Mouse (Mus musculus): ENCODE results near the gene Mfsd4a.
A peak's percentile ranks its signal among the peaks of the same experiment; 100 is the strongest.

Mfsd4a gene

DNA sequence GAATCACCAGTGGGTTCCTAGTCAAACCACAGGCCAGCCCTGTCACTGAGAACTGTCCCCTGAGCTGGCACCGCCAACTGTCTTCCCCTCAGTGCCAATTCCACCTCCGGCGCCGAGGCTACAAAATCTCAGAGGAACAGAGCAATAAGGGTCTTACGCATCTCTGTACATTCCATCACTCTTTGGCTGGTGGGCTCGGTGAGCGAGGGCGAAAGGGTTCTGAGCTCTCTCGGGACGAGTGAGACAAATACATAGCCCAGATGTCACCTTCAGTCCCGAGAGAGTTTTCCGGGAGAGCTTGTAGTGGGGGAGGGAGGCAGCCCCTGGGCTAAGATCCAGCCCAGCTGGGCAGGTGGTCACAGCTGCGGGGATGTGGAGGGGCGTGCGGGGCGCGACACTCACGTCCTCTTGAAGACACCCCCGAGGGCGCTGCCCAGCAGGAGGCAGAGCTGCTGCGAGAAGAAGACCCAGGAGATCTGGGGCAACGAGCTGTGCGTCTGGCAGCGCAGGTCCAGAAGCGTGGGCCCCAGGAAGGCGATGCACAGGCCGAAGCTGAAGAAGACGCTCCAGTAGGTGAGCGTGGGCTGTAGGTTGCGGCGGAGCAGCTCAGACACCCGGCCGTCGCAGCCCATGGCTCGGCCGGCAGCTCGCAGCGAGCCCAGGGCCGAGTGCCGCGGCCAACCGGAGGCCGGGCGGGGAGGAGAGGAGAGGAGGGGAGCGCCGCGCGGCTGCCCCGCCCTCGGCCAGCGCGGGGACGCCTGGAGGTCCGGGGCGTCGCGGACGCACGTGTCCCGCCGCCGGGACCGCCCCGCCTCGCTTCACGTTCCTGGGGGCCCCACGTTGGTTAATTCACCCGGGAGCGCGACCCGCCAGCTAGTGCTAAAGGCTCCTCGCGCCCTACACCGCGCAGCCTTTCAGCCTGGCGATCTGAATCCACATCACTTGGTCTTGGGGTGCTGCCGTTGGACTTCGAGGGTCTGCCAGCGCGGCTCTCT is at the start of gene Mfsd4a:
TSS of gene Mfsd4a (minus strand) at position 802 of the 995 bp plus-strand sequence.
- peak; percentile 47 for DNase-seq (ENCODE audit: low read depth, low spot score)

DNA sequence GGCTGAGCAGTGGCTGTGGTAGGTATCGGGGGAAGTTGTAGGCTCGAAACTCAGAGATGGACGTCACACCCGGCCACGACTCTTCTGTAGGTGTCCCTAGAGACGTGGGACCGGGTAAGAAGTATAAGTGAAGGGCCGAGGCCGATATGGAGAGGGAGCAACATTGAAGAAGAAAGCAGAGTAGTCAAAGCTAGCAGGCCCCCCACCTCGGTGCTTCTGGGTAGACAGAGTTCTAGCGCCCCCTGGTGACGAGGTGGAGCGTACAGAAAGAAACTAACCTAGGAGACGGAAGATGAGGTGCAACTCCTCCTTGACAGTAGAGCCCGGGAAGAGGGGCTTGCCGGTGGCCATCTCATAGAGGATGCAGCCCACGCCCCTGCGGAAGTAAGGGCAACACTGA is 48.7 kb upstream of the Mfsd4a start:
- DNase-seq (ENCODE audit: low read depth, low spot score) = peak; percentile 73

DNA sequence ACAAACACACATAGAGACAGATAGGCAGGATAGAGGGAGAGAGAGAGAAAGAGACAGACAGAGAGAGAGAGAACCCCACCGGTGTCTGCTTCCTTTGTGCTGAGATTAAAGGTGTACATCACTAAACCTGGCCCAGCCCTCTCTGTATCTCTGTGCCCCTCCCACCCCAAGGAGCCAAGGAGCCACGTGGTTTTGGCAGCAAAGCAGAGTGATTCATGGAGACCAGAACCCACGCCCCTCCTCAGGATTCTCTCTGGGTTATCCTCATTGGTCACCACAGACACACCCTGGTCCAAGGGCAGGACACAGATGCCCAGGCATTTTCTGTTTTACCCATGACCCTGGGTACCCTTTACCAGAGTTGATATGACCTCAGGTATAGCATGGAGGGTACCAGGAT is 45.2 kb upstream of the Mfsd4a start:
- no peak for DNase-seq (ENCODE audit: low read depth, low spot score)

DNA sequence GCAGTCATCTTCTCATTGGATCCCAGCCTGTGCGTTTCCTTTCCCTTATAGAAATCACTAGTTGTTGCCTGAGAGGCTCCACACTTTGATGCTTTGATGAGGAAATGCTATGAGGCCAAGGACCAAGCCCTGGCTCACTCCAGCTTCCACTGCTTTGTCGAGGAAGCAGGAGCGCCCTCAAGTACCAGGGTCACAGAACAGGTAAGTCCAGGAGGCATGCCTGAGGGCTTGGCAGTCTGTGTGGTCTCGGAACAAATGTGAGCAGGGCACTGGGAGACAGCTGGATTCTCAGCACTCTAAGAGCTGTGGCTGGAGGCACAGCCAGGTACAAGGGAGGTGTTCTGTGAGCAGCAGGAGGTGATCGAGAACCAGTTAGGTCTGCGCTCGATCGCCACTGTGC is 44.6 kb upstream of the Mfsd4a start:
- DNase-seq (ENCODE audit: low read depth, low spot score) = no peak

DNA sequence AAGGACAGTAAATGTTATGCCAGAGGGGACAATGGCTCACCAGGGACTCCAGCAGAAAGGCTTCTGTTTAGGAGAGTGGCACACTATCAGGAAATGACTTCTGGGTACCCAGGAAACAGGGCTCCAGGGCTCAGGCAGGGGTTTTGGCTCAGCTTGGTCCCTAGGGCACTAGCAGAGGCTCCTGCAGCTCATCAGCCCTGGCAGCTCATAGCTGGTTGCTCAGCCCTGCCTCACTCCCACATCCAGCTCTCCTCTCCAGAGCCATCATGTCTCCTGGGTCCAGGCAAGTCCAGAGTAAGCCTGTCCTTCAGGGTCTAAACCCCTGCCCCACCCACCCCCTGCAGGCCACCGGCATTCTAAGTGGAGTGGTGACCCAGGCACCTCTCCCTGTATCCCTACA is 43.5 kb upstream of the Mfsd4a start:
- DNase-seq (ENCODE audit: low read depth, low spot score) = no peak

DNA sequence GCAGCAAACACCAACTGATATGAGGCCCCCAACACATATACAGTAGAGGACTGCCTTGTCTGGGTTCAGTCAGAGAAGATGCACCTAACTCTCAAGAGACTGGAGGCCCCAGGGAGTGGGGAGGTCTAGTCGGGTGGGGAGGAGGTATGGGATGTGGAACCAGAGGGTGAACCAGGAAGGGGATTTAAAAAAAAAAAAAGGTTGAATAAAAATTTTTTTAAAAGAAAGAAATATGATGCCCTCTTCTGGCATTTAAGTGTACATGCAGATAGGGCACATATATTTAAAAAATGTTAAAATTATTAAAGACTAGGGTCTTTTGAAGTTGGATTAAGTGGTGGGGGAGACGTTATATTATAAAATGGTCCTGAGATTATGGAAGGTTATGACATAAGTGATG is 41.5 kb upstream of the Mfsd4a start:
- DNase-seq (ENCODE audit: low read depth, low spot score) = no peak

DNA sequence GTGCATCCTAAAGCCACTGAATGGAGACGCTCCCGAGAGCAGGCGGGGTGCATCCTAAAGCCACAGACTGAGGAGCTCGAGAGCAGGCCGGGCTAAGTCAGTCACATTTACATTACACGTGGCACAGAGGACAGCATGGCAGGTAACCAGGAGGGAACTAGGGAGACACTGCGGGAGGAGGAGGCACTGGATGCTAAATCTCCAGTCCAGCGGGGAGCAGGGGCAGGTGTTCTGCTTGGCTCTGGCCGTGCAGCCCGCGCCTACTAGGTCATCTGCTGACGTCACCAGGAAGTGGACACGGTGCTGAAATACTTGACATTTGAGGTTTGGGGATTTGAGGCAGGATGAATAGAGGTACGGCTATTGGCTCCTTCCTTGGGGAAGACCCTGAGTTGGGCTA is 36.5 kb upstream of the Mfsd4a start:
- DNase-seq (ENCODE audit: low read depth, low spot score) = no peak

DNA sequence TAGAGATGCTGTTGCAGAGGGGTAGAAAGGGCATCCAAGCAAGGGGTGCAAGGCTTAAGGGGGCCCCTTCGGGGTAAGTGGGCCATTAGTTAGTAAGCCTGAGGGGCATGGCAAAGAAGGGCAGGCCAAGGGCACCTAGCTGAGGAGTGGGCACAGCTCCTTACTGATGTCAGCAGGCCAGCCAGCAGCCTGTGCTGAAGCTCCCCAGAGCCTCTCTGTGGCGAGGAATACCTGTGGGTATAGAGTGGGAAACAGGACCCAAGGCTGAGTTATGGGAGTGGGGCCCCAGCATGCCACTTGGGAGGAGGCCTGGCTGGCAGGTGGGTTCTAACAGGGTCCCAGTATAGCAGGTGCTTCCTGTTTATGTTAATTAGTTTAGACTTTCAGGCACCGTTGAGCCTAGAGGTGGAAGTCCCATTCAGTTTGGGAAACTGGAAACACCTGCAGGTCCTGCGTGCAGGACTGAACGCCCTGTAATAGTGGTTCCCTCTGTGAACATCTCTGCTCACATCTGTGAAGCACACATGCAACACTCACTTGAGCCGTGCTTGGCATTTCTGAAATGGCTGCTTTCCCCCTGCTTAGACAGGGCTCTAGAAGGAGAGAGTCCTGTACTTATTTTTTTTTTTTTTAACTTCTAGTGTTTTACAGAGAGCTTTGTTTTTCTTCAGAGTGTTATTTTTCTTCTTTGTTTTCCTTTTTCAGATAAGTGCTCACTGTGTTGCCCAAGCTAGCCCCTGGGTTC is 34.3 kb upstream of the Mfsd4a start:
- DNase-seq (ENCODE audit: low read depth, low spot score) = no peak

DNA sequence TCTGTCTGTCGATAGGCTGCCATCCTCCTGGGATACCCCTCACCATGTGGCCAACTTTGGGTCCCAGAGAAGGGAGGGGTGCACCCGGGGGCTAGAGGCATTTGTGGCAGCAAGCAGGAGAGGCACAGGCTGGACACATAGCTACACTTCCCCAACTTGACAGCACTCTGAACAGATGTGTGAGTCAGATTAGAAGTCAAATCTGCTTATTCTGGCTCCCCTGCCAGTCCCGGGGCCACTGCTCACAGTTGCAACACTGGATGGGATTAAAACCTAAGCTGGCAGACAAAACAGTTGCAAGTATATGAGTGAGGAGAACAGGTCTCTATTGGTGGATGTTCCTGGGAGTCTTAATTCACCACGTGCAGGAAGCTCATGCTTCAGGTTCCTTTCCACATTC is 31.9 kb upstream of the Mfsd4a start:
- DNase-seq (ENCODE audit: low read depth, low spot score) = no peak

DNA sequence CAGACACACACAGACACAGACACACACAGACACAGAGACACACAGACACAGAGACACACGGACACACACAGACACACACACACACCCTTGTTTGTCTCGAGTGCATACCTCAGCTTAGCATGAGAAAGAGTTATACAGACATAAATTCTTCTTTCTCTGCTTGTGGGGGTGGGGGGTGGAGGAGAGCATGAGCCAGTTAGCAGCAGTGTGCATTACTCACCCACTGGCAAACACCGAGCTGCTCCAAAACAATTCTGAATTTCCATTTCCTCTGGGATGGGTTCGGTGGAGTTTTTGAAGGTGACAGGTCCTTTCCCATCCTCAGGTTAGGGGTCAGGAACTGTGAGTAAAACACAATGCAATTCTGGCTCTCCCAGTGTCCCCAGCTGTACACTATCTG is 31.2 kb upstream of the Mfsd4a start:
- no peak for DNase-seq (ENCODE audit: low read depth, low spot score)

DNA sequence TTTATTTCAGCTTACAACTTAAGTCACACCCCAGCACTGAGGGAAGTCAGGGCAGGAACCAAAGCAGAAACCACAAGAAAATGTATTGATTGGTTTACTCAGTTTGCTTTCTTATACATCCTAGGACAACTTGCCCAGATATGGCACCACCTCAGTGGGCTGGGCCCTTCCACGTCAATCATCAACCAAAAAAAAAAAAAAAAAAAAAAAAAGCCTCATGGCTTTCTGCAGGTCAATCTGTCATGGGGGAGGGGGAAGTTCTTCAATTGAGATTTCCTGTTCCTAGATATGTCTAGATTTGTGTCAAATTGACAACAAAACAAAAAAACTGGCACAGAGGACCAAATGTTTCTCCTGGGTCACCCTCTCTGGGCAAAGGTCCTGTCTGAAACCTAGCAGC is 30.2 kb upstream of the Mfsd4a start:
- no peak for DNase-seq (ENCODE audit: low read depth, low spot score)

DNA sequence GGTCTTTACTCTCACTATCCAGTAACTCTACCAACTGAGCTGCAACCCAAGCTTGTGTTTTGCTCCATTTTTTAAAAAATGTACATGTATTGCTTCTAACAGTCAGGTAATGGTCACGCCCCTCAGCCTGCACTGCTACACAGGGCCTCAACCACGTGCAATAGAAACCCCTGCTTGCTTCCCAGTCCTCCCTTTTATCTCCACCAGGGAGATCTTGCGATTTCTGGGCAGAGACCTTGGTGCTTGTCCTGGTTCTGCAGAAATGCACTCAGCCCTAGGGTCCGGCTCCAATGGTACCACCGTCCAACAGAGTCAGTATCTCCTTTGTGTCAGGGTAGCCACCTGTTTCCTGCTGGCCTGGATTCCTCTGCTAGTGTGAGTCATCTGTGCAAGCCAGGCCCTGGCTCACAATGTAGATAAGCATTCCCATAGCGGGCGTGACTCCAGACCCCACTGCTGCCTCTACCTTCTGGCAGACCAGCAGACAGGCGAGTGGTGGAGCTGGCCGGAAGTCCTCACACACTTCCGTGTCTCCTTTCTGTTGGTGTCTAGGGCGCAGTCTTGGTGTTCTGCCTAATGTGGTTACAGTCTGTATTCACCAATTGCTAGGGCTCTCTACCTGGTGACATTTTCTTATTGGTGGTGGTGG is 27.6 kb upstream of the Mfsd4a start:
- no peak for DNase-seq (ENCODE audit: low read depth, low spot score)

DNA sequence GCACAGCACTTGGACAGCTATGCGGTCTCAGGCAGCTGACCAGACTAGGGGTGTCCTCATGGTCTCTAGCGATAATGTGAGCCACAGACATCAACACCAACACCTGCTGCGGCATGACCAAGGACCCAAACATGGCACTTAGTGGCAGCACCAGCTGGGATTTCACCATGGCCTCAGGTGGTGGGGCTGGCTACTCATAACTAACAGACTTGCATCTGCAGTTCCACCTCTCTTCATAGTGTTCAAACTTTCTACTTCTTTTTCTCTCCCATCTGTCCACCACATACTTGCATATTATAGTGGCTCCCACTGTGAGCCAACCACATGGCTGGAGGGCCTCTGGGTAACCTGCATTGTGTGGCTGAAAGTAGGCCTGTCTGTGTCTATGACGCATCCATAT is 25.4 kb upstream of the Mfsd4a start:
- no peak for DNase-seq (ENCODE audit: low read depth, low spot score)

DNA sequence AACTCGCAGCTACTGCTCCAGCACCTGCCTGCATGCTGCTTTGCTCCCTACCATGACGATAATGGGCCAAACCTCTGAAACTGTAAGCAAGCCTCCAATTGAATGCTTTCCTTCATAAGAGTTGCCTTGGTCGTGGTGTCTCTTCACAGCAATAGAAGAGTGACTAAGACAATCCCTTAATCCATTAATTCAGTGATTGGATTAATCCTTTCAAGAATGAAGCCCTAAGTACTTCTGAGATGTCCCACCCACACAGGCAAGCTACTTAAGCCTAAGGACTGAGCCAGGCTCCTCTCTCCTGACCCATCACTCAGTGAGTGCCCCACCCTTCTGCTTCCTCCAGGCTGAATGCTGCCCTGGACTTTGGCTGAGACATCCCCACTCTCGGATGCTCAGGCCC is 22.4 kb upstream of the Mfsd4a start:
- no peak for DNase-seq (ENCODE audit: low read depth, low spot score)

DNA sequence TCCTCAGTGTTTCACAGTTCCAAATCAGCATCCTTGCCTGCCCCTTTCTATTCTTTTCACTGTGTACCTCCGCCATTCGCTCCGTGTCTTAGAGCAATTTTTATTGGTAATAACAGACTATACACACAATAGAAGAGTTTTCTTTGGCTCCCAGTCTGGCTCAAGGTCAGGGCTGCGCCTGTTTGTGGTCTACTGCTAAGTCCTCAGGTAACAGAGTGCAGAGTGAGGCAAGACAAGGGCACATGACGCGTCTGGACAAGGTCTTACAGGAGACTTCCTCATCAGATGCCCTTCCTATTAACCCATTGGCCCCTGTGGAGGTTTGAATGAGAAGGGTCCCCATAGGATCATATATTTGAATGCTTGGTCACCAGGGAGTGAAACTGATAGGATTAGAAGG is 21.9 kb upstream of the Mfsd4a start:
- DNase-seq (ENCODE audit: low read depth, low spot score) = no peak

DNA sequence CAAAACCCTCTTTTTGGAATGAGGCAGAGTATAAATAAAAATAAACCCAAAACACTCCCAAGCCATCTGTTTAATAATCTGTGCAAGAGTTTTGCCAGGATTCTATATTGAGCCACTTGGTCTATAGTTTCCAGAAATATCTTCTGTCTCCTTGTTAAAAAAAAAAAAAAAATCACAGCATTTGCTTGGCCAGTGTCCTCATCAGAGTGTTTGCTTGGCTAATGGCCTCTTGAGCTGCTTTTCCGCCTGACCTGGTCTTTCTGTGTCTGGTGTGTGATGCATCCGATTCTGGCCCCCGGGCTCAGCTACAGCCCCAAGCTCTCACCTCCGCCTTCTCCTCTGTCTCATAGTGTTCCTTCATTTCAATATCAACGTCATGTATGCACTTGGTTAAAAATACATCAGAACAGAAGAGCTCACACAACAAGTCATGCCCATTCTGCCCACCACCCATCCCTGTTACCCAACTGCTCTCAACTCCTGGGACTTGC is 20.4 kb upstream of the Mfsd4a start:
- no peak for DNase-seq (ENCODE audit: low read depth, low spot score)

DNA sequence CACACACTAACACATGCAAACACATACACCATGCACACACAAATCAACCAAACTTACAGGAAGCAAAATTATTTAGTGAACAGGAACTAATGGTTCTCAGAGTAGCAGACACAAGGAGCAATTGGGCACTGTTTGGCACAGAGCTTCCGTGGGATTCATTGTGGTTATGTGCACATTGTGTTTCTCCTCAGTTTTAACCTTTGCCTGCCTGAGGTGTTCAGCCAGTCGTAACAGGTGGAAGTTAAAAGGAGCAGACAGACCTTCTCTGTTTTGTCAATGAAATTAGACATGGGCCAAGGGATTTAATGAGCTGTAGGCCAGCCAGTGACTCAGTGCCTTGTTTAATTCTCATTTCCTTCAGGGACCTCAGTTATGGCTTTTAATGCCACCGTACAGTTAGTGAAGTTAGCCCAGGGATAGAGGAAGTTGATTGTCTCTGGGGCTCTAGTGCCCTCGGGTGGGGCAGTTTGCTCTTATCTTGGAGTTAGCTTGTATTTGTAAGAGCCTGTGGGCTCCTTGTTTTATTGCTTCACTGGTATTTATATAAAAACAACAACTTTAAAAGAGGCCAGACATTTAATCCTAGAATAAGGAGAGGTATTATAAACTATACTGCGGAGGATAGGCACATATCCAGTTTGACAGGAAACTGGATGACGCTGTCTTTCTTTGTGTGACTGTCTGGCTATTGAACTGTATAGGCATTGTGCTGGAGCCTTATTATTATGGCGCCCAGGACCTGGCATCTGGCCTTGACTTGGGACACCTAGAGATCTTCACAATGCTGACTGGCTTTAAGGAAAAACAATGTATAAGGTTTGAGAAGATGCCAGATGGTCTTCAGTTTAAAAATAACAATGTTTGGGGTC is 17.6 kb upstream of the Mfsd4a start:
- no peak for DNase-seq (ENCODE audit: low read depth, low spot score)

DNA sequence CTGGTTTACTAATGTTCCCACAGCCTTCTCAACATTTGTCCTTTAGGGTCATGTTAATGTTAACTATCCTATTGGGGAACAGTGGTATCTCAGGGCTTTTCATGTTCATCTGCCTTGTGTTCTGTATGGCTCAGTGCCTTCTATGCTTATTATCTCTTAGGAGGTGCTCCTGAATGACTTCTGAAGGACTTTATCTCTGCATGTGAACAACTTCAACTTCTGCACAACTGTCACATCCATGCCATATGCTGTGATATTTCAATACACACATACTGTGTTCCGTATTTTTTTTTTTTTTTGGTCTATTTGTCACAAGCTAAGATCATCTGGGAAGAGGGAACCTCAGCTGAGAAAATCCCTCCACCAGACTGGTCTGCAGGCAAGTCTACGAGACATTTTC is 10.6 kb upstream of the Mfsd4a start:
- DNase-seq (ENCODE audit: low read depth, low spot score) = no peak

DNA sequence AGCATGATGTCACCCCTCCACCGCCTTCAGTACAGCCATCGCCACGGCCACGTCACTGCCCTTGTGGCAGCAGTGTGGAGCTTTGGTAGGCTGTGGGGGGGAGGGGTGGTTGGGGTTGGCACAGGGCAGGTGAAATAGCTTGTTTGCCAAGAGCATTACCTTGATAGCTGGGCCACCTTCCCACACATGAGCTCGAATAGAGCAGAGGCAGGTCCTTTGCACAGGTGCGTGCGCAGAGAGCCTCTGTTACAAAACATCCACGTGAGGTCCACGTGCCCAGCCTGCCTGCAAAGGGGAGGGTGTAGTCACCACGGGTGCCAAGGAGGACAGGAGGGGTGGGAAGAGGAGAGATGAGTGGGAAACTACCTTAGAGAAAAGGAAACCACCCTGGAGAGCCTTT is 7.7 kb upstream of the Mfsd4a start:
- no peak for DNase-seq (ENCODE audit: low read depth, low spot score)

DNA sequence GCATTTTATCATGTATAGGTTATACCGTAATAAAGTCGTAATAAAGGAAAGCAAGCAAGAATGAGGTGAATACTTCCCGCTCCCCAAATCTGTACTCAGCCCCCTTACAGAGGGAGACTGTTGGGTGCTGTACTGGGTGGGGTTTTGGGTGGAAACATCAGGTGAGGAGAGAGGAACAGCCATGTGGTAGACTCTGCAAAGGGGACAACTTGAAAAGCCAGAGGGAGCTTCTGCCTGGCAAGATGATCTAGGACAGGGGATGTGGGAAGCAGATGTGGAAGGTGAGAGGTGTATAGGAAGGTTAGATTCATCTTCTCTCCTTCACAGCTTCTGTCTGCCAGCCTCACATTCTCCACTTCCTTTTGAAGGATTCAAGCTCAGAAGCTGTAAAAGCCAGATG is 2.8 kb upstream of the Mfsd4a start:
- DNase-seq (ENCODE audit: low read depth, low spot score) = no peak

DNA sequence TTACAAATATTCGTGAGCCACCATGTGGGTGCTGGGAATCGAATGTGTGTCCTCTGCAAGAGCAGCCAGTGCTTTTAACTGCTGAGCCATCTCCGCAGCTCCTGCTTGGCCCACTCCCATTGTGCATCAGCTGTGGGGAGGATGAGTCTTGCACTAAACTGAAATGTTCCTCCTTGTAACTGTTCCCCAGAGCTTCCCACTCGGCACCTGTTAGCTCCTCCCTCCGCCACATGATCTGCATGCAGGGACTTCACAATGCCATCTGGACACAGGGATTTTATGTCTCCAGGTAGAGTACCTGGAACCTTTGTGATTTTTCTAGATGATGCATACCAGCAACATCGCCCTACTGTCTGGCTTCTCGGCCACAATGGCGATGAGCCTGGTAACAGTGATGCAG is 1.6 kb upstream of the Mfsd4a start:
- DNase-seq (ENCODE audit: low read depth, low spot score) = no peak
